ENCODE assay signal across 8 mouse cellular contexts in the genomic region with DNA sequence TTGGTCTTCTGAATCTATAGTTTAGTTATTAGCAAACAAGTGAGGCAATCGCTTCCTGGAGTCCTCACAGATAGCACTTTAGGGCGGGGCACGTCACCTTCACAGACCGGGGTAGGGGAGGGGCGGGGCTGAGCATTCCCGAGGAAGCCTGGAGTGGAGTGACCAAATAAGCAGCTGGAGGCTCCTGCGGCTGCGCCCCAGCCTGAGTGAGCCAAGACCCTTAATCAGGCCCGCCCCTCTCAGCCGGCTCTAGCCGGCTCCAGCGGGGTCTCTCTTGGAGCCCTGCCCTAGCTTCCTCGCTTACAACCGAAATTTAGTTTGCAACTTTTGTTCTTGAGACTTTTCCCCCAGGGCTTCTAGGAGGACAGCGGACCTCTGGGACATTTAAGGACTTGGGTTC. TPM values are rescaled to one million over a fixed set of nuclear protein-coding genes. Genes with fewer than 3 reads are reported as not detected.
DNase-seq lines count a peak whose midpoint lies in the region; ATAC-seq and TF ChIP-seq lines count a peak whose summit lies in the region.

Gene B3gnt5, plus strand, starts transcription at position 135 of the 400 bp plus-strand sequence.

- peak within 1 kb of the TSS; percentile 7 for H3ac ChIP-seq in myocyte (ENCODE audit: control insufficient read depth, insufficient read length)

- H3K9ac ChIP-seq in ES-Bruce4 (ENCODE audit: low read depth, poor library complexity, severe bottlenecking), result peak within 1 kb of the TSS; percentile 77
- peak within 1 kb of the TSS; percentile 41 for H3K9ac ChIP-seq in liver, embryonic 13.5 days

- H3K4me2 ChIP-seq in liver, embryonic 13.5 days, result peak within 1 kb of the TSS; percentile 67
- peak within 1 kb of the TSS; percentile 74 for H3K4me2 ChIP-seq in myocyte (ENCODE audit: low read depth)

- ATAC-seq in liver, embryonic 13.5 days (ENCODE audit: low read depth), result peak; percentile 29; the same call in 1 of the 2 replicates

- peak within 1 kb of the TSS; percentile 87 for H3K27ac ChIP-seq in ES-Bruce4 (ENCODE audit: insufficient read depth, low read length)
- H3K27ac ChIP-seq in bone marrow macrophage, adult 2 months (ENCODE audit: insufficient read depth, low read depth, low read length), result no peak within 1 kb of the TSS
- H3K27ac ChIP-seq in liver, embryonic 13.5 days, result no peak within 1 kb of the TSS; the same call in 1 of the 2 replicates
- H3K27ac ChIP-seq in thymus, adult 2 months (ENCODE audit: control insufficient read depth, insufficient read depth, low read length), result no peak within 1 kb of the TSS

- H3K36me3 ChIP-seq in ES-Bruce4 (ENCODE audit: control insufficient read depth, insufficient read depth, low read length, poor library complexity, severe bottlenecking), result no peaks in the 10 kb centered on the region; the same call in 1 of the 2 replicates
- no peaks in the 10 kb centered on the region for H3K36me3 ChIP-seq in liver, embryonic 13.5 days
- no peaks in the 10 kb centered on the region for H3K36me3 ChIP-seq in myocyte (ENCODE audit: control insufficient read depth, insufficient read depth)
- H3K36me3 ChIP-seq in thymus, adult 2 months (ENCODE audit: control insufficient read depth, insufficient read depth, low read length), result no peaks in the 10 kb centered on the region

- 1% methylated on average over 15 of the region's 15 CpGs for WGBS in liver, embryonic 13.5 days (ENCODE audit: insufficient replicate concordance)
- WGBS in thymus, adult 2 months, result 1% methylated on average over 15 of the region's 15 CpGs

- TF ChIP-seq EP300 in ES-Bruce4 (IDR thresholded peaks at IDR 0.05; ENCODE audit: insufficient read depth, low read depth, low read length), result peak; percentile 61

- DNase-seq in gastrocnemius, postnatal 14 days, result peak; percentile 44
- peak; percentile 47 for DNase-seq in hindlimb bud, embryonic 11.5 days (ENCODE audit: extremely low spot score, low read depth, low spot score)
- DNase-seq in liver, embryonic 13.5 days, result no peak
- peak; percentile 49 for DNase-seq in thymus, adult 2 months
- no peak for DNase-seq in cerebellum, adult 9-10 months

- H3K27me3 ChIP-seq in ES-Bruce4 (ENCODE audit: control insufficient read depth, insufficient read depth, low read length, poor library complexity, severe bottlenecking) (no peaks in the 10 kb centered on the region; the same call in 1 of the 2 replicates), myocyte (ENCODE audit: control insufficient read depth, insufficient read depth, insufficient read length) (peaks cover 7% of the 10 kb centered on the region)
- H3K27me3 ChIP-seq in liver, embryonic 13.5 days, result peaks cover 30% of the 10 kb centered on the region
- no peaks in the 10 kb centered on the region for H3K27me3 ChIP-seq in thymus, adult 2 months (ENCODE audit: control insufficient read depth, insufficient read depth, low read length)

- no peak for TF ChIP-seq CTCF in ES-Bruce4 (IDR thresholded peaks at IDR 0.05; ENCODE audit: low read depth, low read length)
- TF ChIP-seq CTCF in bone marrow macrophage, adult 2 months (IDR thresholded peaks at IDR 0.05; ENCODE audit: low read depth, low read length), result no peak
- no peak for TF ChIP-seq CTCF in thymus, adult 2 months (IDR thresholded peaks at IDR 0.05; ENCODE audit: borderline replicate concordance, control insufficient read depth, extremely low read depth, insufficient read depth, low read length, poor library complexity)

- no peaks in the 10 kb centered on the region for H3K9me3 ChIP-seq in ES-Bruce4 (replicated peaks; ENCODE audit: control insufficient read depth, insufficient read depth, low read length, poor library complexity, severe bottlenecking)
- H3K9me3 ChIP-seq in liver, embryonic 13.5 days (replicated peaks), result no peaks in the 10 kb centered on the region

- peaks cover 2% of the 10 kb centered on the region for H3K4me1 ChIP-seq in ES-Bruce4 (ENCODE audit: control insufficient read depth, insufficient read depth, low read length)
- peaks cover 3% of the 10 kb centered on the region; the same call in 1 of the 2 replicates for H3K4me1 ChIP-seq in bone marrow macrophage, adult 2 months (ENCODE audit: control insufficient read depth, insufficient read depth, low read length)
- no peaks in the 10 kb centered on the region for H3K4me1 ChIP-seq in liver, embryonic 13.5 days (replicated peaks)
- peaks cover 4% of the 10 kb centered on the region for H3K4me1 ChIP-seq in thymus, adult 2 months (replicated peaks; ENCODE audit: control insufficient read depth, insufficient read depth, low read length)

- H3K4me3 ChIP-seq in ES-Bruce4 (ENCODE audit: low read depth, low read length) (peak within 1 kb of the TSS; percentile 88), myocyte (peak within 1 kb of the TSS; percentile 20)
- peak within 1 kb of the TSS; percentile 38 for H3K4me3 ChIP-seq in bone marrow macrophage, adult 2 months (ENCODE audit: insufficient read depth, low read length)
- peak within 1 kb of the TSS; percentile 51 for H3K4me3 ChIP-seq in liver, embryonic 13.5 days (replicated peaks)
- H3K4me3 ChIP-seq in thymus, adult 2 months (ENCODE audit: control insufficient read depth, insufficient read depth, low read length), result peak within 1 kb of the TSS; percentile 79

- H3K79me2 ChIP-seq in myocyte (ENCODE audit: control insufficient read depth, insufficient read depth), result no peaks in the 10 kb centered on the region

- TF ChIP-seq POLR2A in ES-Bruce4 (IDR thresholded peaks at IDR 0.05; ENCODE audit: insufficient read depth, low read length) (no peak), myocyte (IDR thresholded peaks at IDR 0.05; ENCODE audit: insufficient read length, low read depth) (no peak)
- TF ChIP-seq POLR2A in bone marrow macrophage, adult 2 months (IDR thresholded peaks at IDR 0.05; ENCODE audit: borderline replicate concordance, low read depth, low read length), result no peak
- TF ChIP-seq POLR2A in thymus, adult 2 months (IDR thresholded peaks at IDR 0.05; ENCODE audit: control insufficient read depth, extremely low read depth, insufficient read depth, low read length, poor library complexity), result no peak

- intact Hi-C loops in gastrocnemius, postnatal 14 days (cut with DNase I; ENCODE audit: low total_unique reads), result no loop called here

TF ChIP-seq in myocyte, 11 proteins besides CTCF, POLR2A, EP300 and RAD21:
- TF ChIP-seq MYOG (IDR thresholded peaks at IDR 0.05; ENCODE audit: control insufficient read depth in 1 of 3, insufficient read depth in 1 of 3, insufficient read length in 2 of 3, low read depth in 2 of 3), result no peak
- TF ChIP-seq CEBPB (IDR thresholded peaks at IDR 0.05; ENCODE audit: insufficient read depth, poor library complexity, severe bottlenecking), result no peak
- no peak for TF ChIP-seq TCF12 (IDR thresholded peaks at IDR 0.05; ENCODE audit: insufficient read depth, poor library complexity, severe bottlenecking)
- no peak for TF ChIP-seq SRF (IDR thresholded peaks at IDR 0.05; ENCODE audit: control insufficient read depth, insufficient read length, low read depth)
- TF ChIP-seq MAX (IDR thresholded peaks at IDR 0.05; ENCODE audit: low read depth), result no peak
- TF ChIP-seq USF1 (IDR thresholded peaks at IDR 0.05; ENCODE audit: low read depth), result no peak
- TF ChIP-seq E2F4 (IDR thresholded peaks at IDR 0.05; ENCODE audit: insufficient read depth), result no peak
- no peak for TF ChIP-seq REST (IDR thresholded peaks at IDR 0.05; ENCODE audit: insufficient read depth, insufficient read length)
- no peak for TF ChIP-seq MYOD1 (IDR thresholded peaks at IDR 0.05; ENCODE audit: control insufficient read depth in 1 of 3, insufficient read length in 2 of 3, low read depth in 2 of 3)
- no peak for TF ChIP-seq POLR2AphosphoS2 (IDR thresholded peaks at IDR 0.05; ENCODE audit: insufficient read length, low read depth)
- no peak for TF ChIP-seq TCF3 (IDR thresholded peaks at IDR 0.05; ENCODE audit: insufficient read length, low read depth)

RNA-seq across cellular contexts. Expression of gene B3gnt5, which starts in this region (rescaled TPM):
- polyA plus RNA-seq in ES-Bruce4 (2011; ENCODE audit: insufficient read depth, insufficient read length, low read depth, missing spikeins) (32.0 and 36.5 TPM in 2 replicates), myocyte (2012; fragmentation: generic; extraction: Trizol) (0.40 TPM)
- 0.98 and 1.1 TPM in 2 replicates for polyA plus RNA-seq in bone marrow macrophage, adult 2 months (2012; ENCODE audit: insufficient read depth, insufficient read length, missing spikeins)
- total RNA-seq in gastrocnemius, postnatal 14 days (2021), result 1 to 10 TPM in 1 of 2 experiments, under 1 TPM in 1; 0.66 to 3.0 TPM
- polyA plus RNA-seq in liver, embryonic 13.5 days (2015; fragmentation: Nextera tagmentation; extraction: Ambion mirVana), result 0.75 and 1.4 TPM in 2 replicates
- polyA plus RNA-seq in thymus, adult 2 months (2012; rRNA removed), result 2.0 and 2.1 TPM in 2 replicates

Comparison
In these comparisons a context has a peak if more than half of its experiments do, and no peak if none do; other contexts are left out.
1. RNA of gene B3gnt5 (polyA plus RNA-seq): 32.0 to 36.5 TPM in ES-Bruce4; 2.0 to 2.1 TPM in thymus, adult 2 months, 0.75 to 1.4 TPM in liver, embryonic 13.5 days, 0.98 to 1.1 TPM in bone marrow macrophage, adult 2 months and 0.40 TPM in myocyte (single experiment); every median in the first group is over 10 times any median in the second.
2. H3K4me3 ChIP-seq: peak in every context shown above with its lines; median percentile 88 in ES-Bruce4; 79 in thymus, adult 2 months; 51 in liver, embryonic 13.5 days; 38 in bone marrow macrophage, adult 2 months; 20 in myocyte.
3. DNase-seq: peak in gastrocnemius, postnatal 14 days (single experiment), hindlimb bud, embryonic 11.5 days (single experiment) and thymus, adult 2 months (single experiment); none in liver, embryonic 13.5 days (single experiment) and cerebellum, adult 9-10 months (single experiment).